Mouse (Mus musculus): ENCODE measurements around the gene Csnk1g1.

Gene Csnk1g1

GRCm38 (mm10) chr9:65908394-65909300 is at the start of gene Csnk1g1, which contains the start of gene Trip4:
Gene Csnk1g1, plus strand, starts transcription at chr9:65908924.
Gene Trip4, minus strand, starts transcription at chr9:65908794.
- peak; percentile 96 for DNase-seq

DNA sequence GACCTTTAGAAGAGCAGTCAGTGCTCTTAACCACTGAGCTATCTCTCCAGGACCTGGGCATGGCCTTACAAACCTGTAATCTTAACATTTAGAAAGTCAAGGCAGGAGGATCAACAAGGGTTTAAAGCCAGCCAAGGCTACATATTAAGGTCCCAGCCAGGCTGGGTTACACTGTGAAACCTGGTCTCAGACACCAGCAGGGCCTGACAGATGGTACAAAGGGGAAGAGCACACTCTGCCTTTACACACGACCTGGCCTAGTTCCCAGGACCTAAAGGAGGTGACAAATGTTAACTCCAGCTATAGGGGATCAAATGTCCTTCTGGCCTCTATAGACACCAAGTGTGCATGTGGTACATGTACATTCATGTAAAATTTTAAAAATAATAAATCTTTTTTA is 49.1 kb upstream of the Csnk1g1 start:
- DNase-seq, result no peak

DNA sequence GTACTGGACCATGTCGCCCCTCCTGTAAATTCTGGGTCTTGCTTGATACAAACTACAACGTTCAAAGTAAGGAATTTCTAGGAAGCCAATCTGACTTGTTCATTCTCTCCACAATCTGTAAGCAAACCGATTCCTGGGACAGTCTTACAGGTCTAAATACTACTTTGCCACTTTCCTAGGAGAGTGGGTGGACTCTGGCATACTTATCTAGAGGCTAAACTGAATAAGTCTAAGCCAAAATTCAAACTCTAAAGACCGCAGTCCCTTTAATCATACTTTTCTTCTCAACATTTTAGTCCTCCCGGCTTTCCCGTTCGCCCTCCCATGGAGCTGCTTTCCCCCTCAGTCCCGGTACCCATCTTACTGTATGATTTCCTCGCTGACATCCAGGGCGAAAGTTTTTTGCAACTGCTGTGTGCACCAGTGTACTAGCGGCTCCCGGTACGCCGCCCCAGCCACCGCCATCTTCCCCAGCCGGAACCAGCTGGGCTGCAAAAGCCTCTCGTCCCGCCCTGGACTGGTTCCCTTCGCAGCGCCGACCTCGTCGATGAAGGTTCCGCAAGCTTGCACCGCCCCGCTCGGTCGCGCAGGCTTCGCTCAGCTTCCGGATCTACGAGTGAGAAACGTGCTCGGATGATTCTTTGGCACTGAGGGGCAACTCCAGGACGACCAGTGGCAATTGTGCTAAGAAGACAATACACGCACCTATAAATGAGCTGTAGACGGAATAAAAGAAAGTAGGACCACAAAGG is 24.0 kb upstream of the Csnk1g1 start:
- DNase-seq, result peak; percentile 94

GRCm38 (mm10) chr9:65890143-65890628 is 18.5 kb upstream of the Csnk1g1 start, which contains the start of gene Pclaf:
Gene Pclaf, plus strand, starts transcription at chr9:65890237.
- peak; percentile 83 for DNase-seq

GRCm38 (mm10) chr9:65891126-65891525 is 17.6 kb upstream of the Csnk1g1 start:
- DNase-seq, result no peak

GRCm38 (mm10) chr9:65896977-65897376 is 11.7 kb upstream of the Csnk1g1 start:
- no peak for DNase-seq

GRCm38 (mm10) chr9:65902879-65903278 is 5.8 kb upstream of the Csnk1g1 start:
- no peak for DNase-seq

DNA sequence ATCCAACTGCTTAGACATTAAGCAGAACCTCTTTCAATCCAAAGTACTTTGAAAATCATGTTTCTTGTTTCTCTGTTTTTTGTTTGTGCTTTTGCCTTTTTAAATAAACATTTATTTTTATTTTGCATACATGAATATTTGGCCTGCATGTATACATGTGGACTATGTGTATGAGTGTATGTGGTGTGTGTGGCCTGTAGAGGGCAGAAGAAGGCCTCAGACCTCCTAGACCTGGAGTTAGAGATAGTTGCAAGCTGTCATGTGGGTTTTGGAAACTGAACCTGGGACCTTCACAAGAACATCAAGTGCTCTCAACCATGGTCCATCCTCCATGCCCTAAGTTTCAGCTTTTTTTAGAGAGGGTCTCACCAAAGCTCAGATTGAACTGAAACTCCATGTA is 5.3 kb upstream of the Csnk1g1 start:
- DNase-seq, result no peak

- DNase-seq, result peak; percentile 77
Measured at GRCm38 (mm10) chr9:65909301-65909801, 627 bp downstream of the Csnk1g1 start.

GRCm38 (mm10) chr9:65909837-65910236 is 1.1 kb downstream of the Csnk1g1 start:
- no peak for DNase-seq

DNA sequence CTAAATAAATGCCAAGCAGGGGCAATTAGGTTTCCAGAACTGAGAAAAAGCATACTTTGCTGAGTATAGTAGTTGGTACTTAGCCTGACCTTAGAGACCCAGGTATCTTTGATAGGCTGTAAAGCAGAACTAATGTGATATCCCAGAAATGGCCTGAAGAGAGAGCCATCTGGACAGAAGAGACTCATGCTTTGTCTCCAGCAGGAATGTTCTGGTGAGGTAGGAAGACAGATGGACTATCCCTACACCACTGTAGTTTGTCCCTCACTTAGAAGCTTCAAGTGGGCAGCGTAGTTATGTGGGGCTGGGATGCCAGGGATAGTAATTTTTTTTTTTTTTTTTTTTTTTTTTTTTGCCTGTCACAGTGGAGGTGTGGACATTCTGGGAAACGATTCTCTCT is 5.3 kb downstream of the Csnk1g1 start:
- no peak for DNase-seq

GRCm38 (mm10) chr9:65917015-65917414 is 8.3 kb downstream of the Csnk1g1 start:
- no peak for DNase-seq

DNA sequence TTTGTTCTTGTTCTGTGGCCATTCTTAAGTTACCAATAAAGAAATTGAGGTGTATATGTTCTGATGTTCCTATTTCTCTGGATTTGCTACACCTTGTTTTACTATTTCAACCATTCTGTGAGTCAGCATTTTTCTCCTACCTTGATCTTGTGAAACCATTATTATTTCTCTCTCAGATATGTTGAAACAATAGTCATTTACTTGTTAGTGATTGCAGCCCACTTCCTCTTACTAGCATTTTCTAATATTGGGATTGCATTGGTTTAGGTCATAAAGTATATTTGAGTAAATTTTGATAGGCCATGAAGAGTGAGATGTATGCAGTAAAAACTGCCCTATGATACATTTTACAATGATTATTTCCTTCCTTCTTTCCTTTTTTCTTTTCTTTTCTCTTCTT is 19.7 kb downstream of the Csnk1g1 start:
- no peak for DNase-seq

- DNase-seq, result no peak
Measured at GRCm38 (mm10) chr9:65929826-65930225, 21.1 kb downstream of the Csnk1g1 start.

- no peak for DNase-seq
Measured at GRCm38 (mm10) chr9:65937566-65937965, 28.8 kb downstream of the Csnk1g1 start.

GRCm38 (mm10) chr9:65951082-65951587 is 42.4 kb downstream of the Csnk1g1 start:
- peak; percentile 59 for DNase-seq

GRCm38 (mm10) chr9:65970009-65970408 is 61.3 kb downstream of the Csnk1g1 start:
- DNase-seq, result no peak

- DNase-seq, result no peak
Measured at GRCm38 (mm10) chr9:65973206-65973605, 64.5 kb downstream of the Csnk1g1 start.

DNA sequence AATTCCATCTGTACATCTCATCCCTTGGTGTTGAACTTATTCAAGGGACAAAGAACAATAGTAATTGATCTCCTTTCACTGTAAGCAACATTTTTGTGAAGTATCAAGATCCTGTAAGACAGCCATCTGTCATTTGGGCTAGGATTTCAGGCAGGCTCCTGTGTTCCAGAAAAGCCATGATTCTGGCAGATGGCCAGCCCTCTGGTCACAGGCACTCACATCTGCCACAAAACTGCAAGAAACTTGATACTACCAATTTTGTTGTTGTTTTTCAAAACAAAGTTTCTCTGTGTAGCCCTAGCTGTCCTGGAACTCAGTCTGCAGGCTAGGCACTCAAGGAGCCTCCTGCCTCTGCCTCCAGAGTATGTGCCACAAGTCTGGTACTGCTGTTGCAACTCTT is 67.2 kb downstream of the Csnk1g1 start:
- DNase-seq, result peak; percentile 52

DNA sequence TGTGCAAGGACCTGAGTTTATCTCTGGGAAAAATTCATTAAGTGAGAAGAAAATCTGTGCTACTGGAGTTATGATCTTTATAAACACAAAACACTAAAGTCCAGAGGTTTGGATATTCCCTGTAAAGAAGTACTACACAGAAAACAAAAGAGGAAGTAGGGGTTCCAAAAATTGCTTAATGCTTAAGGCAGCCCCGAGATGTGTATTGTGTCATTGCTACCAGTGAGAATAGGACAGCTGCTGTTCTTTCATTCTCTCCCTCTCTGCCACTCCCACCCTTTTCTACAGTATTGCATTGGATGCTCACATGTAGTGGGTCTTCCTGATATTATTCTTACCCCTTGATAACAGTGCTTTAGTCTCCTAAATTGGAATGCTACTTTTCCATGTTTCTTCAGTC is 74.1 kb downstream of the Csnk1g1 start:
- DNase-seq, result no peak

- DNase-seq, result no peak
Measured at GRCm38 (mm10) chr9:65987021-65987420, 78.3 kb downstream of the Csnk1g1 start.

DNA sequence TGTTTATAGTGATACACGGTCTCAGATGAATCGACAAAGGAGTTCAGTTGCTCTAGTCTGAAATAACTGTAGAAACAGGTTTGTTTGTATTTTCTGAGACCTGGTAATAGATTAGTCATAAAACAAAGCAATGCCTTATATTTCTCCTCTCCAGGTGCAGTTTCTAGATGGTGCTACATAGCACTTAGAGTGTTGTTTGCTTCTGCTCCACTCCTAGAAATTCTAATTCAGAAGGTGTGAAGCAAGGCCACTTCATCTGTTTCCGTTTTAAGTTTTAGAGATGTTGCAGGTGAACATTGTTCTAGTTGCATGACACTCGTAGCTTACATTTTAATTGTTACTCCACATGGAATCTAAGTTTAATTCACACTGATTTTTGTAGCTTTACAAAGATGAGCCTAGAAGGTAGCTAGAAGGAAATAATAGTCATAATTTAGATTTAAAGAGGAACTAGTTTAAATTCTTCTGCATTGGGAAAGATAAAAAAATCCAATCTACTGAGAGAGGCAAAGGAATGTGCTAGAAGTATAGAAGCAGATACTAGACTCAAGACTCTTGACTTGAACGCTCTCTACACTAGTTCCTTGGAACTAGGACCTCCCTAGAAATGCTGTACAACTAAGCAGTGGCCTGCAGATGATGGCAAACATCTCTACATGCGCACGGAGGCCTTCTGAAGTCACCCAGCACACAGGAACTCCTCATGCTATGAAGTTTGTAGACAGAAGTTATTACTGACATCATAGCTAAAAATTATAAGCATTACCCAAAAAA is 87.1 kb downstream of the Csnk1g1 start:
- no peak for DNase-seq

Measured in kidney, postnatal 10 days (tissue).